Mouse (Mus musculus) liver, adult 2 months (tissue): ENCODE results near the gene Atp6v0e. TPM values are rescaled to one million over a fixed set of nuclear protein-coding genes. Genes with fewer than 3 reads are reported as not detected.
A peak's percentile ranks its signal among the peaks of the same experiment; 100 is the strongest.

Experiments used
- DNase-seq: peaks from one replicate; pipeline ENCODE4 v3.0.0-alpha.2; 2011; ENCODE audit warnings: low read depth, low spot score; ENCODE audit errors: extremely low read depth
- H3K27ac ChIP-seq: fragments of 200-500 bp; replicated peaks from 2 replicates; pipeline ENCODE4 v1.5.1; 2012; ENCODE audit warnings: low read depth, mild to moderate bottlenecking, control low read depth, inconsistent platforms, low read length; ENCODE audit not compliant: insufficient read depth
- H3K27me3 ChIP-seq: fragments of 200-500 bp; 2 replicates; pipeline ENCODE4 v1.6.1; 2012; ENCODE audit warnings: mild to moderate bottlenecking, moderate library complexity, low read length, inconsistent platforms; ENCODE audit not compliant: control insufficient read depth, insufficient read depth
- H3K36me3 ChIP-seq: fragments of 200-500 bp; 2 replicates; pipeline ENCODE4 v1.6.1; 2012; ENCODE audit warnings: low read length, inconsistent platforms; ENCODE audit not compliant: control insufficient read depth, insufficient read depth
- H3K4me1 ChIP-seq: fragments of 200-500 bp; 2 replicates; pipeline ENCODE4 v1.6.1; 2011; ENCODE audit warnings: low read length; ENCODE audit not compliant: control insufficient read depth, insufficient read depth
- H3K4me3 ChIP-seq: fragments of 200-500 bp; 2 replicates; pipeline ENCODE4 v1.5.1; 2011; ENCODE audit warnings: low read depth, mild to moderate bottlenecking, control low read depth, low read length, moderate library complexity; ENCODE audit not compliant: insufficient read depth
- H3K79me2 ChIP-seq: fragments of 200-500 bp; 2 replicates; pipeline ENCODE4 v1.6.1; 2012; ENCODE audit warnings: inconsistent platforms, mild to moderate bottlenecking, low read length, moderate library complexity; ENCODE audit not compliant: control insufficient read depth, insufficient read depth
- H3K9ac ChIP-seq: fragments of 200-500 bp; 2 replicates; pipeline ENCODE4 v1.6.1; 2012; ENCODE audit warnings: low read depth, mild to moderate bottlenecking, control low read depth, inconsistent platforms, low read length
- CTCF ChIP-seq: fragments of 200-500 bp; IDR thresholded peaks from 2 replicates; pipeline ENCODE4 v1.5.1; 2011; ENCODE audit warnings: low read depth, low read length, control low read depth
- POLR2A ChIP-seq: fragments of 200-500 bp; IDR thresholded peaks from 2 replicates; pipeline ENCODE4 v1.6.1; 2011; ENCODE audit warnings: low read length, control low read depth; ENCODE audit not compliant: insufficient read depth; ENCODE audit errors: extremely low read depth
- WGBS: fragments of 180-500 bp; shearing (Covaris S2); methylation state at CpG from one replicate; pipeline ENCODE4 v1.1.7; 2018; 5-methylcytosine and 5-hydroxymethylcytosine counted together
- polyA plus RNA-seq: library from polyadenylated mRNA; depleted of rRNA; stranded (reverse); fragments of >200 nt; gene quantifications from 2 replicates; pipeline ENCODE4 v1.2.3, GENCODE M21; 2012
- total RNA-seq: library from RNA; depleted of rRNA; stranded (reverse); fragments of >200 nt; gene quantifications from 2 replicates; pipeline ENCODE4 v1.2.3, GENCODE M21; 2014

Gene Atp6v0e
- total and polyA plus RNA-seq, 2 experiments = 108 to 122 TPM

DNA sequence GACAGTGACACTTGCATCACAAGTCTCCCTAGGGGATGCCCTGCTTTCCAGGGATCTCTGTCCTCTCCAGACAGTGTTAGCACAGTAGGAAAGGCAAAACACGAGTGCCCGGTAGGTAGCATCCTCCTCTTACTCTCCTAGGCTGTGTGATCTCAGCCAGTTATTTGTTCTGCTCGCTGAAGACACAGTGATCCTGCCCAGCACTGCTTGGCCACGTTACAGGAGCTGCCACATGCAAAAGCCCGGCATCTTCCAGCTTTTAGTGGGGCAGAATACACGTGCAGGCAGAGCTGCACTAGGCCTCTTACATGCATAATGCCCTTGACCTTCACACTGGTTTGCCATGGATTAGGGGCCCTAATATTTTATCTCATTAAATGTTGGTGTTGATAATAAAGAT, 43.5 kb upstream of the Atp6v0e start:
- Histone ChIP-seq H3K27me3 (no peaks in the 10 kb centered on the region), H3K4me3 (no peak overlapping the region), H3K36me3 (peaks cover under 1% of the 10 kb centered on the region; the same call in 1 of the 2 replicates), H3K27ac (no peak overlapping the region), H3K79me2 (peaks cover 3% of the 10 kb centered on the region; the same call in 1 of the 2 replicates), H3K9ac (no peak overlapping the region), H3K4me1 (peaks cover 21% of the 10 kb centered on the region)
- DNase-seq = no peak
- 76% methylated on average over 6 of the region's 6 CpGs for WGBS
- TF ChIP-seq CTCF (no peak), POLR2A (no peak)

DNA sequence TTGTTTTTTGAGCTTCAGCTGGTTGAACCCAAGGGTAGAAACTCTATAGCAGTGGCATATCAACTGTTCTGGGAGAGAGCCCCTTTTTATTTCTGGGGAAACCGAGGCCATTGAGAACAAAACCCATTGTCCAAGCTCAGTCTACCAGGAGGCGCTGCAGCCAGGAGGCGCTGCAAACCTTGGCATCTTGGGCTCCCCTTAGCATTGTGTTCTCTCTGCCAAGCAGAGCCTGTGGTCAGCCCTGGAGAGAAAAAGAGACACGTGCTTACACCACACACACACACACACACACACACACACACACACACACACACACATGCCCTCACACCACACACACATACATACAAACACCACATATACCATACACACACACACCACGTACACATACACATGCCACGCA, 42.7 kb upstream of the Atp6v0e start:
- Histone ChIP-seq H3K4me1 (peaks cover 21% of the 10 kb centered on the region), H3K79me2 (peaks cover 3% of the 10 kb centered on the region; the same call in 1 of the 2 replicates), H3K4me3 (no peak overlapping the region), H3K36me3 (peaks cover 2% of the 10 kb centered on the region; the same call in 1 of the 2 replicates), H3K27ac (no peak overlapping the region), H3K27me3 (no peaks in the 10 kb centered on the region), H3K9ac (no peak overlapping the region)
- DNase-seq = no peak
- 91% methylated on average over 6 of the region's 6 CpGs for WGBS
- TF ChIP-seq CTCF = 0 out of 2 replicates have a peak, but pooled peaks have one; percentile 5
- TF ChIP-seq POLR2A = no peak

DNA sequence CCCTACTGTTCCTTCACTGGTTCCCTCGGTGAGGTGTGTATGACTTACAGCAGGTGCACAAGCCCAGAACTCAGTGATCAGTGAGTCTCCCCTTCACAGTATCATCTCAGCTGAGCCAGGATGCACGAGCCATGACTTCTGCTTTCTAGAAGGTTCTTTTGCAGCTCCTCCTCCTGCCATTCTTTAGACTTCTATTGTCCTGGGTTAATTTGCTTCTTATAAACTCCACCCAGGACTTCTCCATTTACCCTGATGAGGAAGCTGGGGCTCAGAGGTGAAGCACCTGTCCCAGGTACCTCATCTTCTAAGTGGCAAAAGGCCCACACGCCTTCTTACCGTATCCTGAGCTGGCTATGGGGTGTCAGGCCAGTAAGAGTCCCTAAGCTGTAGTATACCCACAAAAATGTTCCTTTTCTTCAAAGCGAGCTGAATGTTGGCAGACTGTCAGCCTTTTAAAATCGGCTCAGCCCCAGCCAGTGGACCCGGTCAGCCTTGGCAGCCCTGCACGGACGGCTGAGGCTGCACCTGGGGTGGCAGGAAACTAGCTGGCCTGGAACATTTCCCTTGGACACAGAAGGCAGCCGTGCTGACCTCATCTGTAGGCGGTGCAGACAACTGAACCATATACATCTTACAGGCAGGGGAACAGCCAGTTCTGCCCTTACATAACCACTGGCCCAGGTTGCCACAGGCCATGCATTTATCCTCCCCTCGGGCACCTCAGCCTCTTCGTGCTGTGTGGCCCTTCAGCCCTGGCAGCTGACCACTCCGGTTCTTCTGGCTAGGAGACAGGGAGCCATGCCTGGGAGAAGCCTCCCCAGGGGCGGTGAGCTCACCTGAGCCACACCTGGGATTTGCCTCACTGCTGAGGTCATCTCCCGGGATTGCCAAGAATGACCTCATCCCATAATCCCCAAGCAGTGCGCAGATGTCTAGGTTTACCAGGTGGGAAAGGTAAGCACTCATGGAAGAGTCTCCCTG, 42.0 kb upstream of the Atp6v0e start:
- peak overlapping the region; percentile 31 for H3K9ac ChIP-seq
- TF ChIP-seq CTCF (no peak), POLR2A (no peak)
- WGBS = 30% methylated on average over 17 of the region's 17 CpGs
- peaks cover 3% of the 10 kb centered on the region; the same call in 1 of the 2 replicates for H3K79me2 ChIP-seq
- H3K4me3 ChIP-seq = no peak overlapping the region
- H3K27me3 ChIP-seq = no peaks in the 10 kb centered on the region
- DNase-seq = peak; percentile 90
- H3K36me3 ChIP-seq = peaks cover 4% of the 10 kb centered on the region; the same call in 1 of the 2 replicates
- H3K27ac ChIP-seq = peak overlapping the region; percentile 58
- H3K4me1 ChIP-seq = peaks cover 21% of the 10 kb centered on the region

DNA sequence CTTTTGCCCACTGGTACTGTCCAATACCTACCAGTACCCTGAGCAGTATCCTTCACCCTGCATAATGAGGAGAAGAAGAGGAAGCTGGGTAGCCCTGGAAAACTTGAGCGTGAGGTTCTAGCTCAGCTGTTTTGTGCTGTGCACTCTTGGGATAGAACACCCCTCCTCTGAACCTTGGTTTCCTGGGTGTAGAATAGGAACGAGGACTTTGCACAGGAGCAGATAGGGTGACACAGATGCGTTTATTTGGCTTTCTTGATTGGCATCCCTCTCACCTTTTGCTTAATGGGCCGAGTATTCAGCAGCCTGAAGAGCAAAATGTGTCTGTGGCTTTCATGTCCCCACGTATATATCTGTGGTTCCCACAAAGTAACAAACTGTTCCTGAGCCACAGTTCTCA, 41.1 kb upstream of the Atp6v0e start:
- peak overlapping the region; percentile 31 for H3K9ac ChIP-seq

DNA sequence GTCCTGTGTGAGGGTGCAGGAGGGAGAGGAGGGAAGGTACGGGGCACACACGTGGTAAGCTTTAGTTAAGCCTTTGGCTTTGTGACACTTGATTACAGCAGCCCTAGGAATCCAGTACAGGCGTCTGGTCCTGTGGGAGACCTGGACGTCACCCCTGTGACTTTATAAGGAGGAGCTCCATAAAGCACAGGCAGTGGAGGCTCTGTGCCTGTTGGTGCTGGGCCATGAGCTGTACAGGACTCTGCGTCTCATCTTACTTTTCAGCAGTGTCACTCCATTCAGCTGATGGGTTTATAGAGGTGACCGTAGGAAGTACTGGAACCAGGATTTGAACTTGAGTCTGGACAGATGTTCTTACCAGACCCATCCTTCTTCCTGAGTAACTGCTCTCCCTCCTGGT, 39.0 kb upstream of the Atp6v0e start:
- H3K27me3 ChIP-seq = no peaks in the 10 kb centered on the region
- H3K27ac ChIP-seq = no peak overlapping the region
- WGBS = 98% methylated on average over 6 of the region's 6 CpGs
- H3K9ac ChIP-seq = no peak overlapping the region
- H3K36me3 ChIP-seq = peaks cover 4% of the 10 kb centered on the region; the same call in 1 of the 2 replicates
- no peaks in the 10 kb centered on the region for H3K79me2 ChIP-seq
- TF ChIP-seq CTCF (no peak), POLR2A (no peak)
- no peak for DNase-seq
- H3K4me1 ChIP-seq = peaks cover 12% of the 10 kb centered on the region
- no peak overlapping the region for H3K4me3 ChIP-seq

More for the DNA sequence above, 41.1 kb upstream of the Atp6v0e start:
- H3K4me3 ChIP-seq = no peak overlapping the region
- no peaks in the 10 kb centered on the region for H3K27me3 ChIP-seq
- H3K79me2 ChIP-seq = peaks cover 3% of the 10 kb centered on the region; the same call in 1 of the 2 replicates
- TF ChIP-seq POLR2A (no peak), CTCF (no peak)
- H3K36me3 ChIP-seq = peaks cover 4% of the 10 kb centered on the region; the same call in 1 of the 2 replicates
- 17% methylated on average over 5 of the region's 5 CpGs for WGBS
- peak overlapping the region; percentile 58 for H3K27ac ChIP-seq
- H3K4me1 ChIP-seq = peaks cover 15% of the 10 kb centered on the region
- peak; percentile 88 for DNase-seq
